Mouse (Mus musculus) brain, embryonic 14.5 days (tissue): ENCODE measurements around the gene Zc3hav1l.

ENCODE experiments used
- CTCF ChIP-seq: fragments of 200-500 bp; IDR thresholded peaks from 2 replicates; pipeline ENCODE4 v1.5.1; 2012; ENCODE audit warnings: inconsistent platforms, mild to moderate bottlenecking, moderate library complexity, borderline replicate concordance; ENCODE audit not compliant: insufficient read depth, insufficient read length; ENCODE audit errors: extremely low read depth
- POLR2A ChIP-seq: fragments of 200-500 bp; IDR thresholded peaks from 2 replicates; pipeline ENCODE4 v1.6.1; 2012; ENCODE audit warnings: mild to moderate bottlenecking, inconsistent platforms, borderline replicate concordance; ENCODE audit not compliant: poor library complexity, insufficient read depth, insufficient read length, severe bottlenecking; ENCODE audit errors: extremely low read depth

GRCm38 (mm10) chr6:38347875-38348274 is 48.8 kb upstream of the Zc3hav1l start:
- TF ChIP-seq POLR2A, result no peak
- no peak for TF ChIP-seq CTCF
